8 mouse cellular contexts compared by ENCODE assay signal in genomic region chr16:97417896-97418542, GRCm38 (mm10). TPM values are rescaled to one million over a fixed set of nuclear protein-coding genes. Genes with fewer than 3 reads are reported as not detected.
DNase-seq lines count a peak whose midpoint lies in the region; ATAC-seq lines count a peak whose summit lies in the region.

No protein-coding gene starts in this region.

- H3K4me2 ChIP-seq in forebrain, embryonic 12.5 days, result no peak overlapping the region

- peak; percentile 76 for ATAC-seq in forebrain, embryonic 12.5 days (ENCODE audit: low FRiP score)
- ATAC-seq in monocyte, adult 5-6 weeks (replicated peaks; ENCODE audit: insufficient number of reproducible peaks, low FRiP score, low TSS enrichment, poor library complexity, severe bottlenecking), result no peak

- no peaks in the 10 kb centered on the region for H3K36me3 ChIP-seq in forebrain, embryonic 12.5 days (replicated peaks)

- H3K4me3 ChIP-seq in forebrain, embryonic 12.5 days (replicated peaks), result no peak overlapping the region

- H3K27ac ChIP-seq in forebrain, embryonic 12.5 days, result no peak overlapping the region

- no peak overlapping the region for H3K9ac ChIP-seq in forebrain, embryonic 12.5 days

- intact Hi-C loops in heart, postnatal 10 days (cut with DNase I), result loop anchor here (1.0 to 2.0 kb wide), 2 partner anchors 61 to 105 kb away; partner anchors contain the start of gene Bace2

- no peaks in the 10 kb centered on the region for H3K27me3 ChIP-seq in forebrain, embryonic 12.5 days

- no peaks in the 10 kb centered on the region for H3K4me1 ChIP-seq in forebrain, embryonic 12.5 days

- WGBS in forebrain, embryonic 12.5 days, result 21% methylated on average over 4 of the region's 4 CpGs

- peak; percentile 81 for DNase-seq in ES-CJ7 (ENCODE audit: low read depth, low spot score)
- DNase-seq in adrenal gland, postnatal 10 days, result peak; percentile 68
- DNase-seq in heart, postnatal 10 days, result peak; percentile 70 to 76
- DNase-seq in kidney, postnatal 14 days, result peak; percentile 73
- peak; percentile 87 for DNase-seq in lung, postnatal 10 days
- DNase-seq in retina, embryonic 14.5 days (ENCODE audit: low spot score), result peak; percentile 79

- H3K9me3 ChIP-seq in forebrain, embryonic 12.5 days, result no peaks in the 10 kb centered on the region

RNA-seq across cellular contexts. Expression of gene Mx1, which starts 44.7 kb away (rescaled TPM):
- total RNA-seq in adrenal gland, postnatal 10 days (2021), result 1 to 10 TPM in 1 of 2 experiments, under 1 TPM in 1; 0.61 to 1.7 TPM
- 0.12 and 0.46 TPM in 2 replicates for polyA plus RNA-seq in forebrain, embryonic 12.5 days (2016; fragmentation: Nextera tagmentation; extraction: Ambion mirVana)
- total RNA-seq in heart, postnatal 10 days (2021), result 1 to 10 TPM in 1 of 2 experiments, under 1 TPM in 1; 0.53 to 1.5 TPM
- 49.8 to 87.2 TPM (median 71.7 TPM) in 3 replicates for total RNA-seq in monocyte, adult 5-6 weeks (2017)

Comparison
In these comparisons a context has a peak if more than half of its experiments do, and no peak if none do; other contexts are left out.
1. RNA of gene Mx1, which starts 44.7 kb away (total RNA-seq): 49.8 to 87.2 TPM in monocyte, adult 5-6 weeks; 0.61 to 1.7 TPM in adrenal gland, postnatal 10 days and 0.53 to 1.5 TPM in heart, postnatal 10 days; every median in the first group is over 10 times any median in the second.
2. Peak in every context shown above with its lines, with median percentiles within 50 percentile points of each other: DNase-seq.